Mouse (Mus musculus): ENCODE measurements around the gene Gtf3c4.

Gene Gtf3c4

GRCm38 (mm10) chr2:28798390-28798789, 41.8 kb downstream of the Gtf3c4 start:
- no peak for DNase-seq

GRCm38 (mm10) chr2:28797490-28798106, 42.6 kb downstream of the Gtf3c4 start:
- no peak for DNase-seq

- DNase-seq: no peak
Observed at GRCm38 (mm10) chr2:28796298-28796697, 43.9 kb downstream of the Gtf3c4 start.

GRCm38 (mm10) chr2:28794623-28795022, 45.5 kb downstream of the Gtf3c4 start:
- no peak for DNase-seq

- DNase-seq: no peak
Observed at GRCm38 (mm10) chr2:28792931-28793610, 47.1 kb downstream of the Gtf3c4 start.

- DNase-seq: no peak
Observed at GRCm38 (mm10) chr2:28787067-28787619, 53.0 kb downstream of the Gtf3c4 start.

GRCm38 (mm10) chr2:28786355-28787066, 53.6 kb downstream of the Gtf3c4 start:
- DNase-seq: no peak

GRCm38 (mm10) chr2:28781310-28781709, 58.9 kb downstream of the Gtf3c4 start:
- no peak for DNase-seq

- DNase-seq: no peak
Observed at GRCm38 (mm10) chr2:28780001-28780782, 60.0 kb downstream of the Gtf3c4 start.

GRCm38 (mm10) chr2:28776728-28777127, 63.4 kb downstream of the Gtf3c4 start:
- DNase-seq: no peak

GRCm38 (mm10) chr2:28774073-28774472, 66.1 kb downstream of the Gtf3c4 start:
- DNase-seq: no peak
